Mouse (Mus musculus): ENCODE data around the gene Mettl27. TPM values are rescaled to one million over a fixed set of nuclear protein-coding genes. Genes with fewer than 3 reads are reported as not detected.

Gene Mettl27
- 10 to 100 TPM; 14.6 to 16.5 TPM for total RNA-seq (2021)
- long read RNA-seq, experiment 1, partial matches to known transcripts, result 3 of 12 reads
- long read RNA-seq, experiment 1, other reads (novel, unspliced or antisense), result 4 of 12 reads
- long read RNA-seq, experiment 2, partial matches to known transcripts, result 2 of 12 reads
- long read RNA-seq, experiment 2, other reads (novel, unspliced or antisense), result 5 of 12 reads

GRCm38 (mm10) chr5:134932179-134932902 lies at the start of gene Mettl27:
Mettl27 (plus strand) TSS chr5:134932368.
- DNase-seq (ENCODE audit: low spot score in 2 of 2), result peak; percentile 76 to 89

GRCm38 (mm10) chr5:134883077-134883476 lies 49.1 kb upstream of the Mettl27 start:
- DNase-seq (ENCODE audit: low spot score in 2 of 2), result no peak

- DNase-seq (ENCODE audit: low spot score in 2 of 2), result no peak
These were observed 44.5 kb upstream of the Mettl27 start for GRCm38 (mm10) chr5:134887447-134888335.

- DNase-seq (ENCODE audit: low spot score in 2 of 2), result no peak
These were observed 43.7 kb upstream of the Mettl27 start for GRCm38 (mm10) chr5:134888505-134888904.

- no peak for DNase-seq (ENCODE audit: low spot score in 2 of 2)
These were observed 41.5 kb upstream of the Mettl27 start for GRCm38 (mm10) chr5:134890601-134891054.

GRCm38 (mm10) chr5:134891552-134891951 lies 40.6 kb upstream of the Mettl27 start:
- no peak for DNase-seq (ENCODE audit: low spot score in 2 of 2)

- DNase-seq (ENCODE audit: low spot score in 2 of 2), result no peak
These were observed 39.5 kb upstream of the Mettl27 start for GRCm38 (mm10) chr5:134892717-134893116.

GRCm38 (mm10) chr5:134895291-134895690 lies 36.9 kb upstream of the Mettl27 start:
- DNase-seq (ENCODE audit: low spot score in 2 of 2), result no peak

GRCm38 (mm10) chr5:134896965-134897364 lies 35.2 kb upstream of the Mettl27 start:
- no peak for DNase-seq (ENCODE audit: low spot score in 2 of 2)

- DNase-seq (ENCODE audit: low spot score in 2 of 2), result no peak
These were observed 34.6 kb upstream of the Mettl27 start for GRCm38 (mm10) chr5:134897596-134897995.

- peak; percentile 47 to 64 for DNase-seq (ENCODE audit: low spot score in 2 of 2)
These were observed 31.0 kb upstream of the Mettl27 start for GRCm38 (mm10) chr5:134901012-134901643.

- no peak for DNase-seq (ENCODE audit: low spot score in 2 of 2)
These were observed 30.5 kb upstream of the Mettl27 start for GRCm38 (mm10) chr5:134901644-134902027.

GRCm38 (mm10) chr5:134906633-134907032 lies 25.5 kb upstream of the Mettl27 start, which contains the start of gene Tmem270:
Tmem270 (minus strand) TSS chr5:134906733.
- no peak for DNase-seq (ENCODE audit: low spot score in 2 of 2)

GRCm38 (mm10) chr5:134907135-134907534 lies 25.0 kb upstream of the Mettl27 start:
- peak; percentile 98 for DNase-seq (ENCODE audit: low spot score in 2 of 2)

- DNase-seq (ENCODE audit: low spot score in 2 of 2), result no peak
These were observed 20.3 kb upstream of the Mettl27 start for GRCm38 (mm10) chr5:134911901-134912300.

- no peak for DNase-seq (ENCODE audit: low spot score in 2 of 2)
These were observed 18.8 kb upstream of the Mettl27 start for GRCm38 (mm10) chr5:134913352-134913751.

- no peak for DNase-seq (ENCODE audit: low spot score in 2 of 2)
These were observed 18.4 kb upstream of the Mettl27 start for GRCm38 (mm10) chr5:134913753-134914152.

GRCm38 (mm10) chr5:134914510-134914909 lies 17.7 kb upstream of the Mettl27 start:
- no peak for DNase-seq (ENCODE audit: low spot score in 2 of 2)

GRCm38 (mm10) chr5:134915311-134915710 lies 16.9 kb upstream of the Mettl27 start, which contains the start of gene Cldn13:
Cldn13 (minus strand) TSS chr5:134915526.
- no peak for DNase-seq (ENCODE audit: low spot score in 2 of 2)

- DNase-seq (ENCODE audit: low spot score in 2 of 2), result peak; percentile 28 to 45
These were observed 13.9 kb upstream of the Mettl27 start for GRCm38 (mm10) chr5:134918071-134918832.

Data from layer of hippocampus, postnatal 14 days (tissue).